Mouse (Mus musculus) lung, adult 2 months (tissue): ENCODE data around the gene Pkd1l3.

Experiments used
- CTCF ChIP-seq: fragments of 200-500 bp; IDR thresholded peaks from 2 replicates; pipeline ENCODE4 v1.5.1; 2011; ENCODE audit warnings: mild to moderate bottlenecking, low read length, control low read depth; ENCODE audit not compliant: insufficient read depth
- POLR2A ChIP-seq: fragments of 200-500 bp; IDR thresholded peaks from 2 replicates; pipeline ENCODE4 v1.6.1; 2011; ENCODE audit warnings: low read depth, mild to moderate bottlenecking, control low read depth, low read length, borderline replicate concordance; ENCODE audit errors: extremely low read depth

DNA sequence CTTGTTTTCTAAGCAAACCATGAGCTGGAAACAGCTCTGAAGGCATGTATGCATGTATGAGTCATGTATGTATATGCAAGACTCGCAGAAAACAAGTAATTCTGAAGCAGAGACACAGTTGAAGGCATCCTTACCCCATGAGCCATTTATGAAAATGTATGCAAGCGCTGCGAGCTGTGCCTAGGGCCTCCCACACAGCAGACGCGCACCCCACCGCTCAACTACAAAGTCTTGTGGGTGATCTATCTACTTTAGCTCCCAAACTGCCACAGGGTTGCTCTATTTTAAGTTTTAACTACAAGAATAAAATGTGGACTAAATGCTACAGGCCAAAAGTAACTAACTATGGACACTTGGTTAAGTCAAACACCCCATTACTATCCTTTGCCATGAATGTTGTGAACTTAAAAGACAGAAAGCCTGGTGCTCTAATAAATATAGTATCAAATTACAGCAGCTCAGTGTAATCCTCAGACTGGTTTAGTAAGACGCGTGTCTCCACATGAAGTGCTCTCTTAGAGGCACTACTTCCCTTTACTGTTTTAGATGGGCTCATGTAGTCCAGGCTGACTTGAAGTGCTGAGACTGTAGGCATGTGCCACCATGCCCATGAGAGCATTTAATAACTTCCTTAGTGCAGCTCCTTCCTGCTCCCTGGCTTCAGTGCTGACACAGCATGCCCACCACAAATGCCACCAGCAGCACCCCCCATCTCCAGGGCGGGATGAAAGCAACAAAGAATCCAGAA lies 61.8 kb downstream of the Pkd1l3 start:
- no peak for TF ChIP-seq CTCF
- TF ChIP-seq POLR2A = no peak
